ENCODE assay signal across 26 mouse cellular contexts in the genomic region with DNA sequence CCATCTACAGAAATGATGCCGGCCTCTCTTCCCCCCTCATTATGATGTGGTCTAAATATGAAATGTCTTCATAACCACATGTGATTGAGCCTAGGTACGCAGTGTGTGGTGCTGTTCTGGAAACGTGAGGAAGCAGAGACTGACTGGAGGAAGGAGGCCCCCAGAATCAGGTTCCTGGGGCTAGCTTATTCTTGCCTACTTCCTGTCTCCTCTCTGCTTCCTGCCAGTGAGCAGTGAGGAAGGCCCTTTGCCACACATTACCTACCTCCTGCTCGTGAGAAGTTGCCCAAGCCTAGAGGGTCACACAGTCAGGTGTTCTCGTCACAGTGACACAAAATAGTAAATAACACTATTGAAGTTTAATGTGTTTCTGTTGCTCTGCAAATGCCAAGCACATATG. TPM values are rescaled to one million over a fixed set of nuclear protein-coding genes. Genes with fewer than 3 reads are reported as not detected.
A peak's percentile ranks its signal among the peaks of the same experiment; 100 is the strongest.
DNase-seq lines count a peak whose midpoint lies in the region; ATAC-seq lines count a peak whose summit lies in the region.
"Had no signal": no experiment of that assay in that cellular context is flagged by ENCODE, and none has a peak within 500 bp of the region (broad histone marks: within the 10 kb centered on the region; RNA-seq: fewer than 3 reads in every experiment).

No protein-coding gene starts in this region.

- no peak overlapping the region for H3K27ac ChIP-seq in kidney, embryonic 16.5 days (ENCODE audit: low read length)
- H3K27ac ChIP-seq in midbrain, embryonic 15.5 days: no peak overlapping the region
- H3K27ac ChIP-seq: embryonic facial prominence, embryonic 10.5 days; hindbrain, embryonic 15.5 days; limb, embryonic 13.5 days; liver, embryonic 13.5 days; lung, embryonic 15.5 days; neural tube, embryonic 13.5 days; stomach, embryonic 15.5 days had no signal

- H3K4me3 ChIP-seq in kidney, embryonic 16.5 days (ENCODE audit: low read length): no peak overlapping the region
- no peak overlapping the region for H3K4me3 ChIP-seq in midbrain, embryonic 15.5 days
- H3K4me3 ChIP-seq: embryonic facial prominence, embryonic 10.5 days; hindbrain, embryonic 15.5 days; limb, embryonic 13.5 days; liver, embryonic 13.5 days; lung, embryonic 15.5 days; myocyte; neural tube, embryonic 13.5 days; stomach, embryonic 15.5 days had no signal

- H3K9me3 ChIP-seq in kidney, embryonic 16.5 days (ENCODE audit: low read length): no peaks in the 10 kb centered on the region
- no peaks in the 10 kb centered on the region for H3K9me3 ChIP-seq in midbrain, embryonic 15.5 days
- H3K9me3 ChIP-seq: embryonic facial prominence, embryonic 10.5 days; hindbrain, embryonic 15.5 days; limb, embryonic 13.5 days; liver, embryonic 13.5 days; lung, embryonic 15.5 days; neural tube, embryonic 13.5 days; stomach, embryonic 15.5 days had no signal

- H3K27me3 ChIP-seq in kidney, embryonic 16.5 days (ENCODE audit: insufficient read depth, low read length): no peaks in the 10 kb centered on the region
- no peaks in the 10 kb centered on the region for H3K27me3 ChIP-seq in midbrain, embryonic 15.5 days (replicated peaks)
- H3K27me3 ChIP-seq: hindbrain, embryonic 15.5 days; limb, embryonic 13.5 days; liver, embryonic 13.5 days; lung, embryonic 15.5 days; neural tube, embryonic 13.5 days; stomach, embryonic 15.5 days had no signal

- H3K36me3 ChIP-seq in kidney, embryonic 16.5 days (ENCODE audit: insufficient read depth, low read length): no peaks in the 10 kb centered on the region
- no peaks in the 10 kb centered on the region for H3K36me3 ChIP-seq in midbrain, embryonic 15.5 days (replicated peaks)
- H3K36me3 ChIP-seq: embryonic facial prominence, embryonic 10.5 days; hindbrain, embryonic 15.5 days; limb, embryonic 13.5 days; liver, embryonic 13.5 days; lung, embryonic 15.5 days; neural tube, embryonic 13.5 days; stomach, embryonic 15.5 days had no signal

- no peak overlapping the region for H3K4me2 ChIP-seq in kidney, embryonic 16.5 days (replicated peaks; ENCODE audit: low read depth, low read length)
- no peak overlapping the region for H3K4me2 ChIP-seq in midbrain, embryonic 15.5 days
- H3K4me2 ChIP-seq: hindbrain, embryonic 15.5 days; limb, embryonic 13.5 days; liver, embryonic 13.5 days; lung, embryonic 15.5 days; neural tube, embryonic 13.5 days; stomach, embryonic 15.5 days had no signal

- ATAC-seq in kidney, embryonic 16.5 days (ENCODE audit: low FRiP score, low TSS enrichment): 0 out of 2 replicates have a peak, but pooled peaks have one; percentile 35
- no peak for ATAC-seq in midbrain, embryonic 15.5 days (replicated peaks)
- ATAC-seq: forebrain, postnatal 0 days had no signal

- H3K9ac ChIP-seq in kidney, embryonic 16.5 days (replicated peaks; ENCODE audit: low read length): no peak overlapping the region
- H3K9ac ChIP-seq in midbrain, embryonic 15.5 days: no peak overlapping the region
- H3K9ac ChIP-seq: forebrain, postnatal 0 days; hindbrain, embryonic 15.5 days; limb, embryonic 13.5 days; liver, embryonic 13.5 days; lung, embryonic 15.5 days; neural tube, embryonic 13.5 days; stomach, embryonic 15.5 days had no signal

- no peaks in the 10 kb centered on the region for H3K4me1 ChIP-seq in kidney, embryonic 16.5 days (ENCODE audit: insufficient read depth, low read length)
- H3K4me1 ChIP-seq in midbrain, embryonic 15.5 days: no peaks in the 10 kb centered on the region
- H3K4me1 ChIP-seq: hindbrain, embryonic 15.5 days; limb, embryonic 13.5 days; liver, embryonic 13.5 days; lung, embryonic 15.5 days; neural tube, embryonic 13.5 days; stomach, embryonic 15.5 days had no signal

- WGBS in kidney, embryonic 16.5 days: 66% methylated on average over 5 of the region's 5 CpGs
- WGBS in midbrain, embryonic 15.5 days: 79% methylated on average over 5 of the region's 5 CpGs

- DNase-seq in heart, adult 11 months: peak; percentile 96
- no peak for DNase-seq in heart, postnatal 4 days
- no peak for DNase-seq in kidney, postnatal 10 days
- peak; percentile 2 to 3 for DNase-seq in B cell, adult 2 months
- peak; percentile 15 for DNase-seq in lung, postnatal 14 days
- no peak for DNase-seq in cerebellum, postnatal 10 days
- DNase-seq: adrenal gland, postnatal 25 days; cerebellum, adult 9-10 months; forebrain, postnatal 0 days; gastrocnemius, postnatal 36 days; heart, postnatal 36 days; layer of hippocampus, postnatal 36 days; liver, embryonic 13.5 days; midbrain, embryonic 14.5 days; right cerebral cortex, adult 18-20 months; right cerebral cortex, postnatal 4 days; thymus, postnatal 25 days had no signal

RNA-seq across cellular contexts. Expression of gene Cyyr1, which starts 14.8 kb away (rescaled TPM):
- total RNA-seq in heart, postnatal 4 days (2021): 10 to 100 TPM; 22.6 to 27.4 TPM
- 6.4 and 7.1 TPM in 2 replicates for polyA plus RNA-seq in kidney, embryonic 16.5 days (2015; fragmentation: Nextera tagmentation; extraction: Ambion mirVana)
- polyA plus RNA-seq in midbrain, embryonic 15.5 days (2015; fragmentation: Nextera tagmentation; extraction: Ambion mirVana): 2.4 and 2.7 TPM in 2 replicates

Comparison
In these comparisons a context has a peak if more than half of its experiments do, and no peak if none do; other contexts are left out.
1. DNase-seq: peak in heart, adult 11 months (single experiment), B cell, adult 2 months (2 of 2) and lung, postnatal 14 days (single experiment); none in heart, postnatal 4 days (single experiment), kidney, postnatal 10 days (single experiment) and cerebellum, postnatal 10 days (0 of 2).